Mouse (Mus musculus) intestine, postnatal 0 days (tissue): Measurements from ENCODE around the gene Lysmd2. TPM values are rescaled to one million over a fixed set of nuclear protein-coding genes. Genes with fewer than 3 reads are reported as not detected.
A peak's percentile ranks its signal among the peaks of the same experiment; 100 is the strongest.

Experiments
- ATAC-seq: fragments of 200-750 bp; cut with Nextera tagmentation; 2 replicates; pipeline ENCODE4 v1.8.0; 2017; ENCODE audit warnings: mild to moderate bottlenecking, moderate TSS enrichment, moderate library complexity
- H3K27ac ChIP-seq: fragments of 300-500 bp; sonication (generic); 2 replicates; pipeline ENCODE4 v1.5.1; 2014; ENCODE audit warnings: mild to moderate bottlenecking, low read depth, low read length, moderate library complexity
- H3K27me3 ChIP-seq: fragments of 300-500 bp; sonication (generic); replicated peaks from 2 replicates; pipeline ENCODE4 v1.6.1; 2014; ENCODE audit warnings: low read length, mixed read lengths; ENCODE audit not compliant: control insufficient read depth, insufficient read depth
- H3K36me3 ChIP-seq: fragments of 300-500 bp; sonication (generic); 2 replicates; pipeline ENCODE4 v1.6.1; 2014; ENCODE audit warnings: mild to moderate bottlenecking, moderate library complexity; ENCODE audit not compliant: control insufficient read depth, insufficient read depth
- H3K4me1 ChIP-seq: fragments of 300-500 bp; sonication (generic); replicated peaks from 2 replicates; pipeline ENCODE4 v1.6.1; 2014; ENCODE audit warnings: antibody characterized with exemption, low read length, mixed read lengths; ENCODE audit not compliant: control insufficient read depth, insufficient read depth
- H3K4me2 ChIP-seq: fragments of 300-500 bp; sonication (generic); replicated peaks from 2 replicates; pipeline ENCODE4 v1.6.1; 2014; ENCODE audit warnings: low read depth, mild to moderate bottlenecking, moderate library complexity
- H3K4me3 ChIP-seq: fragments of 300-500 bp; sonication (generic); 2 replicates; pipeline ENCODE4 v1.5.1; 2014; ENCODE audit warnings: low read depth, low read length
- H3K9ac ChIP-seq: fragments of 300-500 bp; sonication (generic); 2 replicates; pipeline ENCODE4 v1.6.1; 2014; ENCODE audit warnings: mild to moderate bottlenecking, low read depth, low read length
- H3K9me3 ChIP-seq: fragments of 300-500 bp; sonication (generic); 2 replicates; pipeline ENCODE4 v1.6.1; 2016; ENCODE audit warnings: mixed run types; ENCODE audit not compliant: control insufficient read depth
- CTCF ChIP-seq: sonication (generic); IDR thresholded peaks from 2 replicates; pipeline ENCODE4 v1.5.1; 2016; ENCODE audit warnings: low read depth, mild to moderate bottlenecking, control low read depth, antibody characterized with exemption, moderate library complexity
- whole genome bisulfite sequencing: fragments of 180-500 bp; shearing (Covaris S2); extraction: QIAGEN DNeasy Blood & Tissue Kit; methylation state at CpG from one replicate; pipeline ENCODE4 v1.1.7; 2014; 5-methylcytosine and 5-hydroxymethylcytosine counted together
- polyA plus RNA-seq: library from polyadenylated mRNA; unstranded; fragments of >200 nt; fragmentation: Nextera tagmentation; extraction: Ambion mirVana; gene quantifications from 2 replicates; pipeline ENCODE4 v1.2.1, GENCODE M21; 2015

Gene Lysmd2
- polyA plus RNA-seq, 1 experiment from 2014 or later: 16.7 TPM

DNA sequence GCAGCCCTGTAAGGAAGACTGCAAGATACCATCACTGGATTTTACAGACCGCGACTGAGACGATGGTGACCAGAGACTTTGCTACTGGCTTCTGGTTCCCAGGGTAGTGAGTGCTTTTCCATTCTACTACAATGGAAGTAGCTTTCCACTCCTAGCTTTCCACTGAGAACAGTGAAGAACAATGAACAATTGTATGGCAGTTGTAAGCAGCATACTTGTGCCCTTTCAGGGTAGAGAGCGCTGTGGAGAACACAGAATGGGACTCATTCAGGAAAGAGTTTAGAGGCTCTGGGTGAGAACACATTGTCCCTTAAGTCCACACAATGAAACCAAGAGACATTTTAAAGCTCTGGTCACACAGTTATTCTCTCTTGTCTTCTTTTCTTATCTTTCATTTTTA, 27.9 kb upstream of the Lysmd2 start:
- Histone ChIP-seq H3K36me3 (no peaks in the 10 kb centered on the region), H3K9me3 (no peaks in the 10 kb centered on the region), H3K27me3 (no peaks in the 10 kb centered on the region), H3K4me2 (no peak overlapping the region), H3K27ac (no peak overlapping the region), H3K4me3 (no peak overlapping the region), H3K4me1 (no peaks in the 10 kb centered on the region), H3K9ac (no peak overlapping the region)
- 79% methylated on average over 4 of the region's 4 CpGs for WGBS
- no peak for TF ChIP-seq CTCF
- no peak for ATAC-seq

DNA sequence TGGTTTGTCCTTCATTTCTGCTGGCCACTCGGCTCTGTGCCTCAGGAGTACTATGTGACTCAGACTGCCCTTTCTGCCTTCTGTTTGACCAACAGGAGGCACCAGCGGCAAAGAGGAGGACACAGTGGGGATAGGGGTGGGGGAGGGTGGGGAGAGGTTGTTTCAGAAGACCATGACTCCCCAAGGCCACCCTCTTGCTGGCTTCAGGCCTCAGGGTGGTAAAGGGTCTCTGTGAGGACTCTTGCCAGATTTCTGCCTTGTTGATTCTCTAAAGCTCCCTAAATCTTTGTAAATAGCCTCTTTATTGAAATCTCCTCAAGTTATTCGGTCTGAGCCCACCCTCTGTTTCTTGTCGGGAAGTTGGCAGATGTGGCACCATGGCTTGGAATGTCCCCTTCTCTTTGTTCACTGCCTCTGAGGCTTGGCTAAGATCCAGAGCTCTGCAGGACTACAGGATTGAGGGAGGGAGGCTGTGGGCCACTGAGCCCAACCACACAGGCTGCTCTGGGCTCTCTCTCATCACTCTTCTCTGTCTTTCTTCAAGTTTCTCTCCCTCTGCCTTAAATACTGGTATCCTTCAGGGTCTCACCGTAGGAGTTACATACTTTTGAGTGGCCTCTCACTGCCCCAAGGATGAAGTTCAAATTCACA, 26.2 kb upstream of the Lysmd2 start:
- 48% methylated on average over 5 of the region's 5 CpGs for WGBS
- peak; percentile 44 for TF ChIP-seq CTCF
- H3K27ac ChIP-seq: no peak overlapping the region
- ATAC-seq: no peak
- no peak overlapping the region for H3K4me2 ChIP-seq
- H3K4me3 ChIP-seq: no peak overlapping the region
- no peak overlapping the region for H3K9ac ChIP-seq
- H3K27me3 ChIP-seq: no peaks in the 10 kb centered on the region
- no peaks in the 10 kb centered on the region for H3K4me1 ChIP-seq
- no peaks in the 10 kb centered on the region for H3K9me3 ChIP-seq
- no peaks in the 10 kb centered on the region for H3K36me3 ChIP-seq

DNA sequence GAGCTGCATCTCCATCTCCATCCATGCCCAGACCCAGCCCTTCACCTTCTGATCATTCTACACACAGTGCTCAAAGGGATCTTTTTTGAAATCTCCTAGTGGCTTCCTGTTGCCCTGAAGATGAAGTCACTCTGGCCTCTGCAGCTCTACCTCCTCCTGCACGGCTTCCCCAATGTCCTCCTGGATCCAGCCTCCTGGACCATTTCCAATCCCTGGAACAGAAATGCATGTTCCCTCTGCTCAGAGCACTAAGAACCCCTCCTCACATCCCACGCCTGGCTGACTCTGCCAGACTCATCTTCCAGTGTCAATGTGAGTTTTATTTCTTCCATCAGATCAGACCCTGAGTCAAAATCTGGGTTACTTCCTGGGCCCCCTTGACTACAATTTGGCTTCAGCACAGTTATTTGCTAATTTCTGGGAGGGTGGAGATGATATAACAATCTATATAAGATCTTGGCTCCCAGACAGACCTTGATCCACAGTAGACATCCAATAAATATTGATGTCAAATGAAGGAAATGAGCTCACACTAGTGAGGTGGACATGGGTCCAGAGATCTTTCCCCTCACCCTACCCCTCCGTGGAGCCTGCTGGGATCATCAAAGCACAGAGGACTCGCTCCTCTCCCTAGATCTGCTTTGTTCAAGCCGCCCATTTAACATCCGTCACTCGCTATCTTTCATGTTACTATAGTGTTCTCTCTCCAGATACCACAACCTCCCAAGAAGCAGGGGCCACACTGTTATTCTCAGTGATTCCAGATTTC, 25.2 kb upstream of the Lysmd2 start:
- Histone ChIP-seq H3K4me2 (no peak overlapping the region), H3K27ac (no peak overlapping the region), H3K9me3 (no peaks in the 10 kb centered on the region), H3K9ac (no peak overlapping the region), H3K27me3 (no peaks in the 10 kb centered on the region), H3K4me3 (no peak overlapping the region), H3K36me3 (no peaks in the 10 kb centered on the region), H3K4me1 (no peaks in the 10 kb centered on the region)
- WGBS: 72% methylated on average over 7 of the region's 7 CpGs
- TF ChIP-seq CTCF: no peak
- no peak for ATAC-seq

DNA sequence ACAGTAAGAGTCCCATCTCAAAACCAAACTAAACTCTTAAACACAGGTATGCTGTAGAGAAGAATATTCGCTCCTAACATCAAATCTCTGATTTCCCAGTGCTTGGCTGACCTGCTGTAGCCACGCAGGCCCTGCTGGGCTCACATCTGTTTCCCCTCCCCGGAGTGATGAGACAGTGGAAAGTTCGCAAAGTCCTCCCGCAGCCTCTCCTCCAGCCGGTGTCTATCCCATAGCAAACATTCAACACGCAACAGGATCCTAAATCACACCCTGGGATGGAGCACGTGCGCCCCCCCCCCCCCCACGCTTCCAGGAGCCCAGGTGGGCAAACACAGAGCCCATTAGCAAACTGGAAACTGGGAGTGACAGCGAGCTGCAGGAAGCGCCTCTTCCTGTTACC, 24.0 kb upstream of the Lysmd2 start:
- no peaks in the 10 kb centered on the region for H3K4me1 ChIP-seq
- no peaks in the 10 kb centered on the region for H3K9me3 ChIP-seq
- H3K9ac ChIP-seq: no peak overlapping the region
- H3K4me2 ChIP-seq: peak overlapping the region; percentile 21; the same call in 1 of the 2 replicates
- no peak for ATAC-seq
- no peak for TF ChIP-seq CTCF
- H3K4me3 ChIP-seq: no peak overlapping the region
- no peak overlapping the region for H3K27ac ChIP-seq
- H3K27me3 ChIP-seq: no peaks in the 10 kb centered on the region
- 13% methylated on average over 12 of the region's 12 CpGs for WGBS
- H3K36me3 ChIP-seq: no peaks in the 10 kb centered on the region

DNA sequence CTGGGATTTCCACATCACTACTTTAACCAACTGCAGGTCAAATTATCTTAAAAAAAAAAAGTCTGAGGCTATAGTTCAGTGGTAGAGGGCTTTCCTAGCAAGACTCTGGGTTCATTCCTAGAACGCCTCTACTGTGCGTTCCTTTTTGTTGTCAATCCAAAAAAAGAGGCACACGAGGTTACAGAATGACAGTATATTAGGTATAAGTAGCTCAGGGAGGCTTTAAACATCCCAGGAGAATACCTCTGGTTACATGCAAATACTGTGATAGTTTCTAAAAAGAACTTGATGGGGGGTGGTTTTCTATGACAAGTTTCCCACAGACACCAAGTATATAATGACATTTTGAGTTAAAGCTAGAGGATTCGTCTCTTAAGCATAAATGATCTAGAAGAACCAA, 18.0 kb upstream of the Lysmd2 start:
- Histone ChIP-seq H3K4me3 (no peak overlapping the region), H3K27ac (no peak overlapping the region), H3K36me3 (no peaks in the 10 kb centered on the region), H3K27me3 (peaks cover 21% of the 10 kb centered on the region), H3K4me1 (no peaks in the 10 kb centered on the region), H3K9ac (no peak overlapping the region), H3K4me2 (no peak overlapping the region), H3K9me3 (no peaks in the 10 kb centered on the region)
- WGBS: 95% methylated on average over 4 of the region's 4 CpGs
- no peak for ATAC-seq
- no peak for TF ChIP-seq CTCF

DNA sequence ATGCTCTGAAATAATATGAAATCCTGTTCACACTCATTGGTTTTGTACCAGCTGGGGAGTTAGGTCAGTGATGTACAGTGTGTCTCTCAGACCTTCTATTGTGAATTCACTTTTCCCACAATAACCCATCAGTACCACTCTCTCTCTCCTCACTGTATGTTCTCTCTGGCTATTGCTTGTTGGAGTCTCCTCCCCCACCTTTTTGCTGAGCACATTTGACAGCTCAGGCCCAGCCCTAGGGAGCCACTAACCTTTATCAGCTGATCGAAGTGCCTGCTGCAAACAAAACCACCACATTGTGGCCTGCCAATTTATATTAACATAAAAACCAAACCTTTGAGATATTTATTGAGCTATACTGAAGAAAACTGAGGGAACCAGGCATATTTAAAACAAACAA, 16.0 kb upstream of the Lysmd2 start:
- no peaks in the 10 kb centered on the region for H3K4me1 ChIP-seq
- H3K27ac ChIP-seq: no peak overlapping the region
- H3K4me3 ChIP-seq: no peak overlapping the region
- TF ChIP-seq CTCF: no peak
- H3K9ac ChIP-seq: no peak overlapping the region
- H3K36me3 ChIP-seq: no peaks in the 10 kb centered on the region
- WGBS: 70% methylated on average over 1 of the region's 1 CpGs
- peaks cover 23% of the 10 kb centered on the region for H3K27me3 ChIP-seq
- no peaks in the 10 kb centered on the region for H3K9me3 ChIP-seq
- no peak for ATAC-seq
- no peak overlapping the region for H3K4me2 ChIP-seq
